Mouse (Mus musculus): ENCODE data around the gene Pank4.

GRCm38 (mm10) chr4:154956604-154957003, 7.3 kb upstream of the Pank4 start:
- no peak for TF ChIP-seq POLR2A (IDR thresholded peaks at IDR 0.05; ENCODE audit: insufficient read depth, low read depth, low read length)
- TF ChIP-seq CTCF (IDR thresholded peaks at IDR 0.05; ENCODE audit: insufficient read depth, low read depth, low read length) = no peak

All from olfactory bulb, adult 2 months (tissue).